Mouse (Mus musculus) thymus, postnatal 10 days (tissue): ENCODE measurements around the gene March2.

Source experiments
- DNase-seq, 2 experiments: peaks; one replicate each; pipeline ENCODE4 v3.0.0; 2021; ENCODE audit warnings: low spot score in 2 of 2

Gene March2

DNA sequence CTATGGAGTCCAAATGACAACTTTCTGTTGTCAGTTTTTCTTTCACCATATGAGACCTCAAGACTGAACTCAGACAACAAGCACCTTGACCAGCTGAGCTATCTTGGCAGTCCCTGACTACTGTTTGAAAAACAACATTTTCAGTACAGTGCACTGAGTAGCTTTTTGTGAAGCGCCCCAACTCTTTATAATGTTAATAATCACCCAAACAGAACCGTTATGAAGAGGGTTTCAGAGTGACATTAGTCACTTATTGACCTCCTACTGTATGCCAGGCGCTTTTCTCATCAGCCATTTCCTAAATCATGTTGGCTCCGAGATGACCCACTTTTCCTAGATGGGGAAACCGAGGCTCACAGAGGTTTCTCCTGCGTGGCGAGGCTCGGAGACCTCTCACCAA lies 488 bp downstream of the March2 start:
- no peak for DNase-seq

DNA sequence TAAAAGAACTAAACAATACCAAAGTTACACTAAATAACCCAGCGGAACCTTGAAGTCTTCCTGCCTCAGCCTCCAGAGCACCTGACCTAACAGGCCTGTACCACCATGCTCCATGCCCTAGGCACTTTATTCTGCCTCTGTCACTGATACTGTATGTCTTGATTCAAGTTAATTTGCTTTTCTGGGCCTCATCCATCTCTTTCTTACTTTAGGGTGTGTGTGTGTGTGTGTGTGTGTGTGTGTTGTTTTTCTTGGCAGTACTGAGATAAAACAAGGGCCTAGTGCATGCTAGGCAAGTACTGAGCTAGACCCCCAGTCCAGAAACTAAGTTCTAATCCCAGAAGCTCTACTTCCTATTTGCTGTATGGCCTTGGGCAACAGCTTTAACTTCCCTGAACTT lies 1.2 kb downstream of the March2 start:
- DNase-seq: no peak

DNA sequence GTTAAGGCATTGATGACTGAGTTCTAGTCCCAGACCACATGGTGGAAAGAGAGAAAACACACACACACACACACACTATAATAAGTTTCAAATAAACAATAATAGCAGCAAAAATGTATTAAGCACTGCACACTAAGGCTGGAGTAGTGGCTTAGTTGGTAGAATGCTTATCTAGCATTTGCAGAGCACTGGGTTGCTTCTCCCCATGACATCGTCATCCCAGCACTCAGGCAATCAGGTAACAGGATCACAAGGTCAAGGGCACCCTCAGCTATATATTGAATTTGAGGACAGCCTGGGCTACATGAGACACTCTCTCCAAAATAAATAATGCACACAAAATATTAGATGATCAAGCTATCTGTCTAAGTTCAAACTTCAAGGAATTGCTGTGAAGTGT lies 3.7 kb downstream of the March2 start:
- no peak for DNase-seq

DNA sequence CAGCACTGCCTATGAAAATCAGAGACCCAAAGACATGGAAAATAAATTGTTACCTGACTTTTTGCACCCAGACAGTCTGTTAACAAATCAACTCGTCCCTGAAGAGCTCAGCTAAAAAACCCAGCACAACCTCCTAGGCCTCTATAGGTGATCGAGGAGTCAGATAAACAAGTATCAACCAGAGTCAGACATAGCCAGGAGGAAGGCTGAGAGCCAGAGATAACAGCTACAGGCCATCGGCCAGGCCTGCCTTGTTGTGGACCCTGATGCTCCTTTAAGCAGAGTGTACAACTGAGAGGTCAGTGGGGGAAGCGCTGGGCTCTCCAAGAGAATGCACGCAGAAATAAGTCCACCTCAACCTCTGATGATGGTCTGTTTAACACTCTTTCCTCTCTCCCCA lies 5.2 kb downstream of the March2 start:
- no peak for DNase-seq

DNA sequence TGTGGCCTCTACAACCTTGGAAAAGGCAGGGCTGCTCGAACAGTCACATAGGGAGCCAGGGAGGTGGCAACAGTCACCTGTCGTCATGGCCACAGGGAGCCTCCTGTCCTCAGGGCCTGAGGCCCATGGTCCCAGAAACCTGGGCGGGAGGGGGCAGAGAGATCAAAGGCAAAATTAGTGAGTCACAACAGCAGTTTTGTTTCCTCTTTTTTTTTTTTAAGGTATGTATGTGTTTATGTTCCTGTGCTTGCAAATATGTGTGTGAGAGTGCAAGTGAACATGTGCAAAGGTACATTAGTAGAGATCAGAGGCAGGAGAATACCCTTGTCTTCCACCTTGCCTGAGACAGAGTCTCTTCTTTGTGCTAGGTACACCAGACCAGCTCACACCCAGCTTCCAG lies 8.6 kb downstream of the March2 start:
- no peak for DNase-seq

DNA sequence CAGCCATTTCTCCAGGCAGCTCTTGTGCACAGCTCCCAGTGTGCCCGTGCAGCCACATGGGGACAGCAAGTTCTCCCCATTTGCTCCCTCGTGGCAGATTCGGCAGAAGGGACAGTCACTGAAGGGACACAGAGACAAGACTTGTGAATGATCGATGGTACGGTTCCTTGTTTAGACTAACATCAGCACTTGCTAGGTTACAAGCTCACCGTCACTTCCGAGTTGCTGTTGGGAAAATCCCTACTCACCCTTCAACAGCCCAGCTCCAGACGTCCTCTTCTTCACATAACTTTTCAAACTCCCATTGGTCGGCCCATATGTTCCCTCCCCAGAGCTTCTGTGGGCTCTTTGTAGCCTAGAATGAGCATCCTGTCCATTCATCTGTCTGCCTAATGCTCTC lies 15.4 kb downstream of the March2 start:
- no peak for DNase-seq

DNA sequence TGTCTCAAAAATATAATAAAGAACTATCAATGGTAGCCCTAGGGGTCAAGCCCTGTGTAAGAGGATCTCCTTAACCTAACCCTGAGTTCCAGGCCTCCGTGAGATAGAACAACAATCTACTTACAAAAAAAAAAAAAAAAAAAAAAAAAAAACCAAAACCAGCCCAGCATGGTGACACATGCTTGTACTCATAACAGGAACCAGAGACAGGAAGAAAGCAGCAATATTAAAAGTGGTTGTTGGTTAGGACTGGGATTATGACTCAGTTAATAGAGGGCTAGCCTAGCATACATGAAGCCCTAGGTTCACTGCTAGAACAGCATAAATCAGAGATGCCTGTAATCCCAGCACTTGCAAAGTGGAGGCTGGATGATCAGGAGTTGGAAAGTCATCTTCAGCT lies 16.3 kb downstream of the March2 start:
- DNase-seq: no peak

DNA sequence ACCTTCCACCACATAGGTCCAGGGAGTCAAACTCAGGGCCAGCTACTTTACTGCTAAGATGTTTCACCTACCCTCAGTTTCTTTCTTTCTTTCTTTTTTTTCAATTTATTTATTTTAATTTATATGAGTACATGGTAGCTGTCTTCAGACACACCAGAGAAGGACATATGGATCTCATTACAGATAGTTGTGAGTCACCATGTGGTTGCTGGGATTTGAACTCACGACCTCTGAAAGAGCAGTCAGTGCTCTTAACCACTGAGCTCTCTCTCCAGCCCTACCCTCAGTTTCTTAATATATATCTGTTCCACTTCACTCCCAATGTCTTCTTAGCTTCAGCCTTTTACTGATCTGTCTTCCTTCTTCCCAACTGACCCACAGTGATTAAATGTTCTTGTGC lies 23.0 kb downstream of the March2 start:
- DNase-seq: no peak

DNA sequence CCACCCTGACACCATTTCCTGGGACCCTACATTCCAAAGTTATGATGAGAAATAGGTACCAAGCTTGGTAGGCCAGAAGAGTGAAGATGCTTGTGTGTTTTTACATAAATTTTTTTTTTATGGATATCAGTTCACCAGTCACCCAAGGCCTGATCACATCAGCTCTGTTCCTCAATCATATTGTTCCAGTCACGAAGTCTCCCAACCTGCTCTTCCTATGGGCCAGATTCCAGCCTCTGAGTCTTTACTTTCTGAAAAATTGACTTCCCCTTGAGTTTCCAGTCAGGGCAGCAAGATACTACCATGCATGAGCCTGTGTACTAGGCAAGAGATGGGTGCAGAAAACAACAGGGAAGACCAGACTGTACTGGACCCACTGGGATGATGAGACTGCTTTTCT lies 31.7 kb downstream of the March2 start, which contains the start of gene Hnrnpm:
Gene Hnrnpm, minus strand, starts transcription at position 101 of the 400 bp plus-strand sequence.
- no peak for DNase-seq

DNA sequence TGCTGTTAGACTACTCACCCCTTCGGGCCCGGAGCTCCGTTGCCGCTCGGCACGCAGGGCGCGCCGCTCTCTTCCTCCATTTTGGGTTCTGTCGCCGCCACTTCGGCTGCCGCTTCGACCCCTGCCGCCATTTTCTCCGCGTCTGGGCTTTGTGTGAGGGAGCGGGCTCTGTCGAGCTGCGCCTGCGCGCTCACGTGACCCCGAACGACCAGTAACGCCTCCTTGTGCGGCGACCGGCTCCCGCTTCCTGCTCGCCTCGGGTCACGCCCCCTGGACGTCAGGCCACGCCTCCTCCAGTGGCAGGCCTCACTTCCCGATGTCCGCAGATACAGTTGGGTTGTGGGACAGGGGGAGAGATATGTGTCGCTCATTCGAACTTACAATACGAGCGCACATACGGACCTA lies 33.2 kb downstream of the March2 start:
- peak; percentile 98 to 99 for DNase-seq

DNA sequence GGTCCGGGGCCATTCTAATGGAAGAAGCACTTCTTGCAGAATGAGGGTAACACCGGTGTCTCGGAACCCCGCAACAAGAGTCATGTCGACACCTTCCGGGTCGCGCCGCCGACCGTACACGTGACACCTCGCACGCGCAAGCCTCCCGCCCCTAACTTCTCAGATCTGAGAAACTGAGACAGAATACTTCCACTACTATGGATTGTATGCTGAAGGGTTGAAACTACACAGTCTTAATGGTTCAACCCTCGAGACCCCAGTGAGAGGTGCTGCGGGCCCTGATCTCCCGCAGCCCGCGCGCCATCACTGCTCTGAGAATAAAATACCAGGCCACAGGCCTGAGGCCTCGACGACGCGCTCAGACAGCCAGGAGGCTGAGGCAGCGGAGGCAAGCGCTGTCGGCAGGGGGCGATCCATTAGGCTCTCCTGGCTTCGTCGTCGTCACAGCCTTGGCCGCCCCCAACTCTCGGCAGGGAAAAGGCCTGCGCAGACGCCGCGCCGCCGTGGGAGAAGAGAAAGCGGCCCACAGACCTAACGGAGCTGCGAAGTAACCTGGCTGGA lies 33.7 kb downstream of the March2 start:
- peak; percentile 66 to 71 for DNase-seq

DNA sequence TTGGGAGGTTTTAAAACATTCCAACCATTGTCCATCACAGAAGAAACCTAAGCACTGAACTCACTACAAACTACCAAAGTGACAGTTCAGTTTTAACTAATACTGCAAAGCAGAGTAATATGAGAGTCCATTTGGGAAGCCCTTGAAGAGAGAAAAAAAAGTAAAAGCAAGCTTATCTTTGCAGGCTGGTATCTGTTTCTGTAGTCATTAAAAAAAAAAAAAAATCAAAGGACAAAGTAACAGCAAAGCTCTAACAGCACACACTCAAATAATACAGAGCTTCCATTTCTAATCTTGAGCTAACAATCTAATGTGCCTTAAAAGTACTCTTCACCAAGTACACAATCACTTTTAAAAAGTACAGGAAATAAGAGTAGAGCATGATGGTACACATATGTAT lies 36.7 kb downstream of the March2 start:
- no peak for DNase-seq

DNA sequence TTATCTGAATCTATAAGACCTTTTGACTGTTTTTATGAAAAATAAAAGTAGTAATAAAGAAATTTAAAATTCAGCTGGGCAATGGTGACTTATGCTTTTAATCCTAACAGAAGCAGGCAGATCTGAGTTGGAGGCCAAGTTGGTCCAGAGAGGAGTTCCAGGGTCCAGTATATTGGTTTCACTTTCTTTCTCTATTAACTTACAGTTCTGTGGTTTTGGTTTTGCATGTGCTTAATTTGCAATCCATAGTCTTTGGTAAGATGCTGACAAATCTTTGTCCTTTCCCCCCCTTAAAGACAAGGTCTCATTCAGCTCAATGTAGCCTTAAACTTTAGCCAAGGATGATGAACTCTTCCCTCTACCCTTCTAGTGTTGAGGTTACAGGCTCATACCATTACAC lies 39.7 kb downstream of the March2 start:
- no peak for DNase-seq

DNA sequence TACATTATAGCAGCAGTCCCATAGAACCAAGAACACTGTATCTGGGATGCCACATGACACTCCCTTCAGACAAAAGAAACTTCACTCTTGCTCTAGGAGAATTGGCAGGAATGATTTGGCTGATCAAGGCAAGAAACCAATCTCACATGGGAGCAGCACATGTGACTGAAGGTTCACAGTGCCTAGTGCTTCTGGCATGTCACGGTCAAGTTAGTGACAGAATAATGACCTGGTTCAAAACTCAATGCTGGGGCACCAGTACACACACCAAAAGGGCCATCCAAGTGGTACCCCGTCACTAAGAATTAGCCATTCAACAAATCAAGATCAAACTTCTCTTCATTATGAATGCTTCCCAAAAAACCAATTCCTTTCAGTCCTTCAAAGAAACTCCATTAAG lies 42.4 kb downstream of the March2 start:
- no peak for DNase-seq

DNA sequence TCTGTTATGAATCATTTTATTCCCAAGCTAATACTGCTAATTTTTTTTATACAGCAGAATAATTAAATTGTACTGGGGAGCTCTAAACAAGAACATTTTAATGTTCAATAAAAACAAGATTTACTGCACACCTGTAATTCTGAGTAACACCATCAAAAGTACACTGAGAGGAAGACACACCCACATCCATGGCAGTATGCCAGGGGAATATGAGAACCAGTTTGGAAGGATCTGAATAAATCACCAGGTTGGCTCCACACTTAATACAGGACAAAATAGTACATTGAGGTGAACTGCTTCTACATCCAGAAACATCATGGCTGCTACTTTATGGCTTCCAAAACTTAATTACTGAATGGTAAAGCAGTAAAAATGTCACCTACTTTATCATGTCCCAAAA lies 43.0 kb downstream of the March2 start:
- no peak for DNase-seq

DNA sequence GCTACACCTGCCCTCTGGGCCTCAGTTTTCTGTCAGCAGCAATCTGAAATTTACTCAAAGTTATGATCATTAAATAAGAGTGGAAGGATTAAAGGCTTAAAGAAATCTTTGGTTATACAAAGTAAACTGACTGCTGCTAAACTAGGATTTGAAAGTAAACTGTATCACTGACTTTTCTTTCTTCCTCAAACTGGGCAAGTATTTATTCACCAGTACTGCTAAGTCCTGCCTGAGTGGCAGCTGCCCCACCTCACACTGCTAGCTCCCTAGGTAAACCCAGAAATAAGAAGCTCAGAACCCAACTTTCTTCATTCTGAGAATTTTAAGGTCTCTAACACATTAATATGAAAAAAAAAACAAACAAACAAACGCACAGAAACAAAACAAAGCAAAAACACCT lies 44.6 kb downstream of the March2 start:
- no peak for DNase-seq

DNA sequence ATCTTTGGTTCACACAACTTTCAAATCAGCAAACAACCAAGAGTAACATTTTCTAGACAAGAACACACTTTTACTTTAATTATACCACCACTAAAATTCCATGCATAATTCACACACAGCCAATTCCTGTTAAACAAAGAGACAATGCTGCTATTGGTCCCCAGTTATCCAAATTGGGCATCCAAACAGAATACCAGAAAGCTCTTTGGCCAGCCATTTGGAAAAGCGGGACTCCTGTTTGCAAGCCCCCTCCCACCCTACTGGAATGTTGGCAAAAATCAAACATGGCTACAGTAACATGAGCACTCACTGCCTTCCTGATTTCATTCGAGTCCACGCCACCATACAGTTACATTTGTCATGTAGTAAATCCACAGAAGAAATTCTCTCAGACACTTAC lies 48.8 kb downstream of the March2 start:
- DNase-seq: no peak

DNA sequence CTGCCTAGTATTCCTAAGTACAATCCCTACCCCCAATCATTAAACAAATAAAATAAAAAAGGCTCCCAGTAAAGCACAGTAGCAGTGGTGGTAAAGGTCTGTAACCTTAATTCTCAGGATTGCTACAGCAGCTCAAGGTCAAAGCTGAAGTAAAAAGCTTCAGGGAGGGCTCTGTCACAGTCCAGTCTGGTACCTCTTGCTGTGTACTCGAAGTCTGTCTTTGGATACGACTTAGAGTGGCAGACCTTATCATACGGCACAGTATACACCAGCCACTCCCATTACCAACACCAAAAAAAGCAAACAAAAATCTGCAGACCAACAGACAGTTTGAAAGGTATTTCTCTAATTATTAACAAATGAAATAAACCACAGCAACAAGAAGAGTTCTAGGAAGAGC lies 51.7 kb downstream of the March2 start:
- no peak for DNase-seq

DNA sequence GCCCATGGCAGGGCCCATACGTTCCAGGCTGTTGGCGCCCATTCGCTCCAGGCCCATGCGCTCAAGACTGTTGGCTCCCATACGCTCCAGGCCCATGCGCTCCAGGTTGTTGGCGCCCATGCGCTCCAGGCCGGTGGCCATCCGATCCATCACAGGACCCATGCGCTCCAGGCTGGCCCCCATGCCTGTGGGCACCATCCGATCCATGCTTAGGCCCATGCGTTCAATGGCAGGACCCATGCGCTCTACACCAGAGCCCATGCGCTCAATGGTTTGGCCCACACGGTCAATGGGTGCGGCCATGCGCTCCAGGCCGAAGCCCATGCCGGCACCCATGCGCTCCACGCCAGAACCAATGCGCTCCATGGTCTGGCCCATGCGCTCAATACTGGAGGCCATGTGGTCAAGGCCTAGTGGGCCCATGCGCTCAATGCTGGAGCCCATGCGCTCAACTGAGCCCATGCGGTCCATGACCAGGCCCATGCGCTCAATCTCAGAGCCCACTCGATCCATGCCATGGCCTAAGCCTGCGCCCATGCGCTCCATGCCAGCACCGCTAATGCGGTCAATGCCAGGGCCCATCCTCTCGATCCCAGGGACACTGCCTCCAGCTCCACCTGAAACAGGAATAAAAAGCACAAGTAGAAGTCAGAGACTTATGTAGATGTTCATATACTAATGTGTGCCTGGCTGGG lies 68.5 kb downstream of the March2 start:
- DNase-seq: no peak

DNA sequence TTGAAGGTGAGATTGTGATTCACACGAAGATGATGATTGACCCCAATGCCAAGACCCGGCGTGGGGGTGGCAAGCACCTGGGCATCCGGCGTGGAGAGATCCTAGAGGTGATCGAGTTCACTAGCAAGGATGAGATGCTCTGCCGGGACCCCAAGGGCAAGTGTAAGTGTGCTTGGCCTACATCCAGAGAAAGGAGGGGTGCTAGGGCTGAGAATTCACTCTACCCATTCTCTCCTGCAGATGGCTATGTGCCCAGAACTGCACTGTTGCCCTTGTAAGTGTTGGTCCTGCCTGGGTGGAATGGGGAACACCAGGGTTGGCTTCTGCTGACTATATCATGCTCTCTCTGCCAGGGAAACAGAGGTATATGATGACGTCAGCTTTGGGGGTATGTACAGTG lies 73.4 kb downstream of the March2 start:
- no peak for DNase-seq

DNA sequence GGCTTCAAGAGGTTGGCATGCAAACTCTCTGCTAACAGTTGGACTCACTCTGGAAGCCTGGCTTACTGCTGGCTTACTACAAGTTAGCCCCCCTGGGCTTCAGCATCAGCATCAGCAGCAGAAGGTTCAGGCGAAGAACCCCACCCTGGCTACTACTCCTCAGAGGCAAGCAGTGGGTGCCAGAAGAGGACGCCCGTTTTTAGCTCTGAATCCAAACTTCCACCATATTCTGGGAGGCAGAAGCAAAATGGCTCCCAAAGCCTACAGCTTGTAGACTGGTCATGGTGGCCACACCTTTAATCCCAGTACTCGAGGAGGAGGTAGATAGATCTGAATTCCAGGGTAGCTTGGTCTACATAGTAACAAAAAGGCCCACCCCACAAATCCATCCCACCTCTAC lies 74.4 kb downstream of the March2 start:
- DNase-seq: no peak

DNA sequence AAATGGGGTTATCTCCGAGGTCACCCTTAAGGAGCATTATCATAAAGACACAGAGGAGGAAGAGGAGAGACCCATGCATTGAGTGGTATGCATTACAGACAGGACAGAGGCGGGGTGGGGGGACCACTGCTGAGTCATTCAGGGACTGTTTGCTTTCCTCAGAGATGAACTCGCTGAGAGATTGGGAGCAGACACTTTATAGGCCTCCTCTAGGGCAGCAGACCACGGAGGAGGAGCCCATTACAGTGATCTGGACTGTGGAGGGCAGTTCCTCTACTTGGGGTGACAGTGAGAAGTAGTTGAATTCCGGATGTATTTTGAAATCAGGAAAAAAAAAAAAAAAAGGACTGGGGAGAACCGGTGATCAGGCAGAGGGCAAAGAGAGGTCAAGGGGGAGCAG lies 78.7 kb downstream of the March2 start:
- no peak for DNase-seq

DNA sequence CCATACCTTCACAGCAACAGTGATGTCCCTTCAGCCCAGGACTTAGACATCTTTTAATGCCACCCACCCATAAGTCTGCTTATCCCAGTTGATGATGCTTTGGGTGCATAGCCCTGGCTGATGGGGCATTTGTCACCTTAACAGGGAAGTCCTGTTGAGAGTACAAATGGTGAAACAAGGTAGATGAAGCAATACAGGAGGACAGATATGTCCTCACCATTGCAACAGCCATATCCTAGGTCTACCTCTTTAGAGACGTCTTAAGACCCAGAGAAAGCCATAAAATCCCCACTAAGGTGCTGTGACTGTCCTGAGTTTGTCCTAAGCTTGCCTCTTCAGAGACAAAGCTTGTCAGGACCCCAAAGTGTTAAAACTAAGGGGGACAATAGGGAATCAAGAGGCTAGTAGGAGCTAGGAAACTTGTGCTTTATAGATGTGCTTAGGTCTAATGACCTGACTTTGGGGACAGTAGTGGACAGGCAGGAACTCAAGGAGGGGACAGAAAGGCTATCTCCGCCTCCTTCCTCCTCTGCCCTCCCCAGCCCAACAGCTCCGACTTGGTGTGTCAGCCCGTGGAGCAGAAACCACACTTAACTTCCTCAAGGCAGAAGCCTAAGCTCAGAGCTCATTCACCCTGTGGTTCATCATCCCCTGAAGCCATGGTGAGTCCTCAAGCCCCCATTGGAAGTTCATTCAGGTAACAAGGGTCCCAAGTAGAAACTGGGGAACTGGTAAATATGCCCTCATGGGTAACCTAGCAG lies 80.8 kb downstream of the March2 start, which contains the start of gene Pram1:
Gene Pram1, plus strand, starts transcription at position 541 of the 761 bp plus-strand sequence.
- no peak for DNase-seq
